Mouse (Mus musculus) forebrain, embryonic 14.5 days (tissue): ENCODE results near the gene Csnka2ip. TPM values are rescaled to one million over a fixed set of nuclear protein-coding genes. Genes with fewer than 3 reads are reported as not detected.
A peak's percentile ranks its signal among the peaks of the same experiment; 100 is the strongest.

ENCODE experiments used
- ATAC-seq: fragments of 200-750 bp; cut with Nextera tagmentation; 2 replicates; pipeline ENCODE4 v1.8.0; 2017; ENCODE audit warnings: mild to moderate bottlenecking, moderate library complexity
- DNase-seq: peaks from one replicate; pipeline ENCODE4 v3.0.0-alpha.2; 2015; ENCODE audit warnings: low spot score
- H3K27ac ChIP-seq: fragments of 300-500 bp; sonication (generic); 2 replicates; pipeline ENCODE4 v1.5.1; 2014; ENCODE audit warnings: low read depth, mild to moderate bottlenecking, control low read depth, low read length, moderate library complexity
- H3K27me3 ChIP-seq: fragments of 300-500 bp; sonication (generic); replicated peaks from 2 replicates; pipeline ENCODE4 v1.6.1; 2014; ENCODE audit warnings: low read length, control low read depth, mixed read lengths; ENCODE audit not compliant: control insufficient read depth, insufficient read depth
- H3K36me3 ChIP-seq: fragments of 300-500 bp; sonication (generic); 2 replicates; pipeline ENCODE4 v1.6.1; 2014; ENCODE audit warnings: low read length, control low read depth; ENCODE audit not compliant: control insufficient read depth, insufficient read depth
- H3K4me1 ChIP-seq: fragments of 300-500 bp; sonication (generic); 2 replicates; pipeline ENCODE4 v1.6.1; 2014; ENCODE audit warnings: antibody characterized with exemption, low read length, control low read depth; ENCODE audit not compliant: control insufficient read depth, insufficient read depth
- H3K4me2 ChIP-seq: fragments of 300-500 bp; sonication (generic); 2 replicates; pipeline ENCODE4 v1.6.1; 2014; ENCODE audit warnings: mild to moderate bottlenecking, control low read depth, low read length
- H3K4me3 ChIP-seq: fragments of 300-500 bp; sonication (generic); 2 replicates; pipeline ENCODE4 v1.5.1; 2014; ENCODE audit warnings: low read depth, low read length, control low read depth
- H3K9ac ChIP-seq: fragments of 300-500 bp; sonication (generic); 2 replicates; pipeline ENCODE4 v1.6.1; 2014; ENCODE audit warnings: mild to moderate bottlenecking, low read length, control low read depth, moderate library complexity
- H3K9me3 ChIP-seq: fragments of 300-500 bp; sonication (generic); replicated peaks from 2 replicates; pipeline ENCODE4 v1.6.1; 2016; ENCODE audit warnings: low read length, control low read depth, mixed read lengths; ENCODE audit not compliant: control insufficient read depth
- WGBS: fragments of 180-500 bp; shearing (Covaris S2); extraction: QIAGEN DNeasy Blood & Tissue Kit; methylation state at CpG from one replicate; pipeline ENCODE4 v1.1.7; 2014; 5-methylcytosine and 5-hydroxymethylcytosine counted together
- polyA plus RNA-seq: library from polyadenylated mRNA; unstranded; fragments of >200 nt; fragmentation: Nextera tagmentation; extraction: Ambion mirVana; gene quantifications from 2 replicates; pipeline ENCODE4 v1.2.1, GENCODE M21; 2014

The Csnka2ip gene
- not detected in 2 replicates for polyA plus RNA-seq

- Histone ChIP-seq H3K4me3 (no peak within 1 kb of the TSS), H3K9ac (no peak within 1 kb of the TSS), H3K36me3 (no peaks in the 10 kb centered on the region), H3K27ac (no peak within 1 kb of the TSS), H3K4me1 (no peaks in the 10 kb centered on the region), H3K9me3 (no peaks in the 10 kb centered on the region), H3K4me2 (no peak within 1 kb of the TSS), H3K27me3 (no peaks in the 10 kb centered on the region)
- ATAC-seq = no peak
- DNase-seq = no peak
- 95% methylated on average over 1 of the region's 1 CpGs for WGBS
Observed at GRCm38 (mm10) chr16:64602308-64602707, at the start of gene Csnka2ip. Csnka2ip (minus strand) TSS chr16:64602408.

- peak; percentile 38 for DNase-seq
- ATAC-seq = peak; percentile 90
- Histone ChIP-seq H3K9ac (no peak overlapping the region), H3K27me3 (no peaks in the 10 kb centered on the region), H3K4me3 (no peak overlapping the region), H3K4me2 (0 out of 2 replicates have a peak overlapping the region, but pooled peaks have one; percentile 16), H3K36me3 (no peaks in the 10 kb centered on the region), H3K27ac (no peak overlapping the region), H3K9me3 (no peaks in the 10 kb centered on the region), H3K4me1 (peaks cover 7% of the 10 kb centered on the region)
- 16% methylated on average over 13 of the region's 13 CpGs for WGBS
Observed at GRCm38 (mm10) chr16:64649594-64650290, 47.5 kb upstream of the Csnka2ip start.

DNA sequence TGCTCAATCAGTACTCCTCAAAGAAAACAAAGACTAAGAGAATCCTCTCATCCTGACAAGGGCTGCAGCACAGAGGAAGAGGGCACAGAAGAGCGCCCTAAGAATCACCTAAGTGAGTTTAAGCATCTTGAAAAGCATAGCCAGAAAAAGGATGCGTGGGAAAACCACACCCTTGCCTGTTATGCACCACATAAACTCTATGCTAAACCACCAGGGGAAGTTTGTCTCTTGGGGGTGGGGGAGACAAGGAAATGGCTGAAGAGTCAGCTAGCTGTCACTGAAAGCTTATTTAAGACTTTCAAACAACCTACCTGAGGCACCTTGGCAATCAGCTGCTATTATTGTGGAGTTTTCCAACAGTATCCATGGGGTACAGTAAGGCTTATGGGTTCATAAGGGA is 45.6 kb upstream of the Csnka2ip start:
- Histone ChIP-seq H3K27ac (no peak overlapping the region), H3K4me1 (peaks cover 7% of the 10 kb centered on the region)
- ATAC-seq = no peak

GRCm38 (mm10) chr16:64635110-64635509 is 32.9 kb upstream of the Csnka2ip start:
- Histone ChIP-seq H3K4me1 (no peaks in the 10 kb centered on the region), H3K9ac (no peak overlapping the region), H3K4me3 (no peak overlapping the region), H3K27me3 (no peaks in the 10 kb centered on the region), H3K27ac (no peak overlapping the region), H3K9me3 (no peaks in the 10 kb centered on the region), H3K36me3 (no peaks in the 10 kb centered on the region), H3K4me2 (no peak overlapping the region)
- WGBS = 80% methylated on average over 1 of the region's 1 CpGs
- no peak for ATAC-seq
- no peak for DNase-seq

More for the DNA sequence above, 45.6 kb upstream of the Csnka2ip start:
- Histone ChIP-seq H3K4me2 (no peak overlapping the region), H3K4me3 (no peak overlapping the region), H3K9ac (no peak overlapping the region), H3K36me3 (no peaks in the 10 kb centered on the region), H3K27me3 (no peaks in the 10 kb centered on the region), H3K9me3 (no peaks in the 10 kb centered on the region)
- DNase-seq = no peak
- WGBS = 85% methylated on average over 2 of the region's 2 CpGs

GRCm38 (mm10) chr16:64620116-64620515 is 17.9 kb upstream of the Csnka2ip start:
- ATAC-seq = no peak
- DNase-seq = no peak
- no peaks in the 10 kb centered on the region for H3K4me1 ChIP-seq
- H3K27ac ChIP-seq = no peak overlapping the region
- H3K4me3 ChIP-seq = no peak overlapping the region
- no peaks in the 10 kb centered on the region for H3K36me3 ChIP-seq
- H3K27me3 ChIP-seq = no peaks in the 10 kb centered on the region
- 86% methylated on average over 6 of the region's 6 CpGs for WGBS
- H3K9ac ChIP-seq = no peak overlapping the region
- H3K4me2 ChIP-seq = no peak overlapping the region
- no peaks in the 10 kb centered on the region for H3K9me3 ChIP-seq

- WGBS = 92% methylated on average over 3 of the region's 3 CpGs
Observed at GRCm38 (mm10) chr16:64614648-64615047, 12.4 kb upstream of the Csnka2ip start.

GRCm38 (mm10) chr16:64607793-64608192 is 5.6 kb upstream of the Csnka2ip start:
- Histone ChIP-seq H3K4me2 (no peak overlapping the region), H3K36me3 (no peaks in the 10 kb centered on the region), H3K4me1 (no peaks in the 10 kb centered on the region), H3K4me3 (no peak overlapping the region), H3K27me3 (no peaks in the 10 kb centered on the region), H3K9ac (no peak overlapping the region), H3K27ac (no peak overlapping the region), H3K9me3 (no peaks in the 10 kb centered on the region)
- ATAC-seq (no peak), DNase-seq (no peak)
- 80% methylated on average over 1 of the region's 1 CpGs for WGBS

More at GRCm38 (mm10) chr16:64614648-64615047, 12.4 kb upstream of the Csnka2ip start:
- H3K4me1 ChIP-seq = no peaks in the 10 kb centered on the region
- H3K9ac ChIP-seq = no peak overlapping the region
- ATAC-seq = no peak
- H3K4me3 ChIP-seq = no peak overlapping the region
- no peaks in the 10 kb centered on the region for H3K9me3 ChIP-seq
- H3K27me3 ChIP-seq = no peaks in the 10 kb centered on the region
- no peaks in the 10 kb centered on the region for H3K36me3 ChIP-seq
- no peak for DNase-seq
- no peak overlapping the region for H3K27ac ChIP-seq
- H3K4me2 ChIP-seq = no peak overlapping the region

DNA sequence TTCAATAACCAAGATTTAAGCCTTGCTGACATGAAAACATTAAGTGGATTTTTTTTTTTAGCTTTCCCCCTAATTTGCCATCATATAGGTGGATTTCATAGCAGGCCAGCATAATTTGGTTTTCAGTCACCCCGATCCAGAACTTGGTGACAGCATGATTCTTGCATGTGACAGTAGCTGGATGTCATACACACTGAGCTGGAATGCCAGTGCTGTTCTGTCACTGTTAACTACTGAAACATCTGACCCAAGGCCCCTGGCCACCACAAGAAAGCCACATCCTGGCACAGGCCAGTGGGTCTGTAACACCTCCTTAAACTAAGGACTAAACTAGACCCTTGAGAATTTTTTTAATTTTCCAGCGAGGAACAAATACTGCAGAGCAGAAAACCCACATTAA is 15.4 kb downstream of the Csnka2ip start:
- no peak for ATAC-seq
- Histone ChIP-seq H3K4me2 (no peak overlapping the region), H3K9ac (no peak overlapping the region), H3K27me3 (no peaks in the 10 kb centered on the region), H3K4me3 (no peak overlapping the region), H3K4me1 (no peaks in the 10 kb centered on the region), H3K27ac (no peak overlapping the region), H3K36me3 (no peaks in the 10 kb centered on the region), H3K9me3 (no peaks in the 10 kb centered on the region)
- WGBS = 81% methylated on average over 2 of the region's 2 CpGs
- DNase-seq = no peak

- Histone ChIP-seq H3K4me1 (no peaks in the 10 kb centered on the region), H3K27me3 (no peaks in the 10 kb centered on the region), H3K36me3 (no peaks in the 10 kb centered on the region), H3K9me3 (no peaks in the 10 kb centered on the region), H3K4me2 (no peak overlapping the region), H3K9ac (no peak overlapping the region), H3K4me3 (no peak overlapping the region), H3K27ac (no peak overlapping the region)
- ATAC-seq (no peak), DNase-seq (no peak)
- WGBS = 79% methylated on average over 4 of the region's 4 CpGs
Observed at GRCm38 (mm10) chr16:64586262-64586619, 16.0 kb downstream of the Csnka2ip start.
